Mouse (Mus musculus): ENCODE data around the gene Prm3. TPM values are rescaled to one million over a fixed set of nuclear protein-coding genes. Genes with fewer than 3 reads are reported as not detected.

Gene Prm3
- polyA plus RNA-seq (2015; fragmentation: Nextera tagmentation; extraction: Ambion mirVana), result not detected in 2 replicates

- H3K9me3 ChIP-seq (ENCODE audit: control insufficient read depth, low read length), result no peaks in the 10 kb centered on the region
- no peaks in the 10 kb centered on the region for H3K36me3 ChIP-seq (ENCODE audit: control insufficient read depth, insufficient read depth, low read length)
- no peak within 1 kb of the TSS for H3K27ac ChIP-seq (ENCODE audit: low read length)
- no peak for ATAC-seq (ENCODE audit: low read depth)
- 61% methylated on average over 9 of the region's 9 CpGs for WGBS
- H3K4me1 ChIP-seq (replicated peaks; ENCODE audit: control insufficient read depth, insufficient read depth, low read length), result peaks cover 10% of the 10 kb centered on the region
- no peak within 1 kb of the TSS for H3K9ac ChIP-seq (ENCODE audit: low read length)
- no peak within 1 kb of the TSS for H3K4me3 ChIP-seq (ENCODE audit: low read length)
- no peak within 1 kb of the TSS for H3K4me2 ChIP-seq (ENCODE audit: low read depth, low read length)
- H3K27me3 ChIP-seq (ENCODE audit: control insufficient read depth, insufficient read depth, low read depth, low read length), result no peaks in the 10 kb centered on the region; the same call in none of the 2 replicates
These were observed at the start of gene Prm3 for GRCm38 (mm10) chr16:10790702-10791101. Gene Prm3, minus strand, starts transcription at chr16:10790914.

GRCm38 (mm10) chr16:10840018-10840417 is 49.3 kb upstream of the Prm3 start:
- H3K9ac ChIP-seq (ENCODE audit: low read length), result no peak overlapping the region
- 86% methylated on average over 12 of the region's 14 CpGs for WGBS
- no peak for ATAC-seq (ENCODE audit: low read depth)
- no peak overlapping the region for H3K4me3 ChIP-seq (ENCODE audit: low read length)
- H3K4me1 ChIP-seq (replicated peaks; ENCODE audit: control insufficient read depth, insufficient read depth, low read length), result peaks cover 38% of the 10 kb centered on the region
- no peaks in the 10 kb centered on the region for H3K36me3 ChIP-seq (ENCODE audit: control insufficient read depth, insufficient read depth, low read length)
- no peak overlapping the region for H3K27ac ChIP-seq (ENCODE audit: low read length)
- no peak overlapping the region for H3K4me2 ChIP-seq (ENCODE audit: low read depth, low read length)
- H3K27me3 ChIP-seq (ENCODE audit: control insufficient read depth, insufficient read depth, low read depth, low read length), result no peaks in the 10 kb centered on the region
- no peaks in the 10 kb centered on the region for H3K9me3 ChIP-seq (ENCODE audit: control insufficient read depth, low read length)

- no peak overlapping the region for H3K4me3 ChIP-seq (ENCODE audit: low read length)
- no peak overlapping the region for H3K9ac ChIP-seq (ENCODE audit: low read length)
- H3K4me1 ChIP-seq (replicated peaks; ENCODE audit: control insufficient read depth, insufficient read depth, low read length), result peaks cover 28% of the 10 kb centered on the region
- no peaks in the 10 kb centered on the region for H3K27me3 ChIP-seq (ENCODE audit: control insufficient read depth, insufficient read depth, low read depth, low read length)
- H3K36me3 ChIP-seq (ENCODE audit: control insufficient read depth, insufficient read depth, low read length), result no peaks in the 10 kb centered on the region
- 36% methylated on average over 10 of the region's 10 CpGs for WGBS
- peak; percentile 24 for ATAC-seq (ENCODE audit: low read depth)
- no peaks in the 10 kb centered on the region for H3K9me3 ChIP-seq (ENCODE audit: control insufficient read depth, low read length)
- 0 out of 2 replicates have a peak overlapping the region, but pooled peaks have one; percentile 1 for H3K4me2 ChIP-seq (ENCODE audit: low read depth, low read length)
- H3K27ac ChIP-seq (ENCODE audit: low read length), result peak overlapping the region; percentile 67
These were observed 48.0 kb upstream of the Prm3 start for GRCm38 (mm10) chr16:10838487-10839245.

- ATAC-seq (ENCODE audit: low read depth), result no peak
- Histone ChIP-seq H3K9ac (ENCODE audit: low read length) (no peak overlapping the region), H3K27me3 (ENCODE audit: control insufficient read depth, insufficient read depth, low read depth, low read length) (no peaks in the 10 kb centered on the region), H3K27ac (ENCODE audit: low read length) (peak overlapping the region; percentile 67), H3K4me3 (ENCODE audit: low read length) (no peak overlapping the region), H3K4me2 (ENCODE audit: low read depth, low read length) (no peak overlapping the region), H3K36me3 (ENCODE audit: control insufficient read depth, insufficient read depth, low read length) (no peaks in the 10 kb centered on the region), H3K9me3 (ENCODE audit: control insufficient read depth, low read length) (no peaks in the 10 kb centered on the region), H3K4me1 (replicated peaks; ENCODE audit: control insufficient read depth, insufficient read depth, low read length) (peaks cover 23% of the 10 kb centered on the region)
- 75% methylated on average over 1 of the region's 1 CpGs for WGBS
These were observed 47.2 kb upstream of the Prm3 start for GRCm38 (mm10) chr16:10837903-10838302.

GRCm38 (mm10) chr16:10837250-10837649 is 46.5 kb upstream of the Prm3 start:
- H3K9ac ChIP-seq (ENCODE audit: low read length), result no peak overlapping the region
- H3K4me1 ChIP-seq (replicated peaks; ENCODE audit: control insufficient read depth, insufficient read depth, low read length), result peaks cover 23% of the 10 kb centered on the region
- WGBS, result 84% methylated on average over 3 of the region's 3 CpGs
- no peak overlapping the region for H3K27ac ChIP-seq (ENCODE audit: low read length)
- no peak overlapping the region for H3K4me2 ChIP-seq (ENCODE audit: low read depth, low read length)
- H3K4me3 ChIP-seq (ENCODE audit: low read length), result no peak overlapping the region
- no peaks in the 10 kb centered on the region for H3K36me3 ChIP-seq (ENCODE audit: control insufficient read depth, insufficient read depth, low read length)
- no peak for ATAC-seq (ENCODE audit: low read depth)
- no peaks in the 10 kb centered on the region for H3K9me3 ChIP-seq (ENCODE audit: control insufficient read depth, low read length)
- H3K27me3 ChIP-seq (ENCODE audit: control insufficient read depth, insufficient read depth, low read depth, low read length), result no peaks in the 10 kb centered on the region

- ATAC-seq (ENCODE audit: low read depth), result no peak
- Histone ChIP-seq H3K36me3 (ENCODE audit: control insufficient read depth, insufficient read depth, low read length) (no peaks in the 10 kb centered on the region), H3K9ac (ENCODE audit: low read length) (no peak overlapping the region; the same call in 1 of the 2 replicates), H3K4me2 (ENCODE audit: low read depth, low read length) (no peak overlapping the region), H3K4me1 (replicated peaks; ENCODE audit: control insufficient read depth, insufficient read depth, low read length) (peaks cover 23% of the 10 kb centered on the region), H3K4me3 (ENCODE audit: low read length) (no peak overlapping the region), H3K27ac (ENCODE audit: low read length) (no peak overlapping the region), H3K27me3 (ENCODE audit: control insufficient read depth, insufficient read depth, low read depth, low read length) (no peaks in the 10 kb centered on the region), H3K9me3 (ENCODE audit: control insufficient read depth, low read length) (no peaks in the 10 kb centered on the region)
- WGBS, result 90% methylated on average over 3 of the region's 3 CpGs
These were observed 45.7 kb upstream of the Prm3 start for GRCm38 (mm10) chr16:10836388-10836787.

GRCm38 (mm10) chr16:10834911-10835587 is 44.3 kb upstream of the Prm3 start, which contains the start of gene Rmi2:
Gene Rmi2, plus strand, starts transcription at chr16:10835059.
- Histone ChIP-seq H3K9me3 (ENCODE audit: control insufficient read depth, low read length) (no peaks in the 10 kb centered on the region), H3K36me3 (ENCODE audit: control insufficient read depth, insufficient read depth, low read length) (no peaks in the 10 kb centered on the region), H3K9ac (ENCODE audit: low read length) (peak within 1 kb of the TSS; percentile 79), H3K27me3 (ENCODE audit: control insufficient read depth, insufficient read depth, low read depth, low read length) (no peaks in the 10 kb centered on the region), H3K27ac (ENCODE audit: low read length) (peak within 1 kb of the TSS; percentile 90), H3K4me1 (replicated peaks; ENCODE audit: control insufficient read depth, insufficient read depth, low read length) (peaks cover 23% of the 10 kb centered on the region), H3K4me2 (ENCODE audit: low read depth, low read length) (peak within 1 kb of the TSS; percentile 90), H3K4me3 (ENCODE audit: low read length) (peak within 1 kb of the TSS; percentile 88)
- peak; percentile 92 for ATAC-seq (ENCODE audit: low read depth)
- WGBS, result under 1% methylated on average over 52 of the region's 69 CpGs

GRCm38 (mm10) chr16:10834542-10834910 is 43.8 kb upstream of the Prm3 start:
- 4% methylated on average over 12 of the region's 12 CpGs for WGBS
- no peaks in the 10 kb centered on the region for H3K9me3 ChIP-seq (ENCODE audit: control insufficient read depth, low read length)
- peak overlapping the region; percentile 79 for H3K9ac ChIP-seq (ENCODE audit: low read length)
- H3K36me3 ChIP-seq (ENCODE audit: control insufficient read depth, insufficient read depth, low read length), result no peaks in the 10 kb centered on the region
- H3K27me3 ChIP-seq (ENCODE audit: control insufficient read depth, insufficient read depth, low read depth, low read length), result no peaks in the 10 kb centered on the region
- peak overlapping the region; percentile 12; the same call in 1 of the 2 replicates for H3K27ac ChIP-seq (ENCODE audit: low read length)
- H3K4me3 ChIP-seq (ENCODE audit: low read length), result peak overlapping the region; percentile 88
- no peak for ATAC-seq (ENCODE audit: low read depth)
- peak overlapping the region; percentile 90 for H3K4me2 ChIP-seq (ENCODE audit: low read depth, low read length)
- H3K4me1 ChIP-seq (replicated peaks; ENCODE audit: control insufficient read depth, insufficient read depth, low read length), result peaks cover 18% of the 10 kb centered on the region

- Histone ChIP-seq H3K36me3 (ENCODE audit: control insufficient read depth, insufficient read depth, low read length) (no peaks in the 10 kb centered on the region), H3K27ac (ENCODE audit: low read length) (no peak overlapping the region), H3K27me3 (ENCODE audit: control insufficient read depth, insufficient read depth, low read depth, low read length) (no peaks in the 10 kb centered on the region), H3K9ac (ENCODE audit: low read length) (no peak overlapping the region), H3K4me2 (ENCODE audit: low read depth, low read length) (no peak overlapping the region), H3K4me3 (ENCODE audit: low read length) (no peak overlapping the region), H3K9me3 (ENCODE audit: control insufficient read depth, low read length) (no peaks in the 10 kb centered on the region; the same call in 1 of the 2 replicates), H3K4me1 (replicated peaks; ENCODE audit: control insufficient read depth, insufficient read depth, low read length) (no peaks in the 10 kb centered on the region)
- no peak for ATAC-seq (ENCODE audit: low read depth)
- WGBS, result 63% methylated on average over 4 of the region's 4 CpGs
These were observed 37.7 kb upstream of the Prm3 start for GRCm38 (mm10) chr16:10828461-10828805.

All from lung, embryonic 16.5 days (tissue).